In genomic region chr19:55741439-55741928, GRCm38 (mm10) we compare ENCODE assay signal across 8 mouse cellular contexts. TPM values are rescaled to one million over a fixed set of nuclear protein-coding genes. Genes with fewer than 3 reads are reported as not detected.
DNase-seq lines count a peak whose midpoint lies in the region; ATAC-seq and TF ChIP-seq lines count a peak whose summit lies in the region.

Gene Tcf7l2, plus strand, starts transcription at chr19:55741820.

- no peak for TF ChIP-seq POLR2A in cerebellum, adult 2 months (IDR thresholded peaks at IDR 0.05; ENCODE audit: borderline replicate concordance, insufficient read depth, low read length)

- peaks cover 5% of the 10 kb centered on the region for H3K9me3 ChIP-seq in G1E (replicated peaks)
- H3K9me3 ChIP-seq in hindbrain, embryonic 11.5 days (ENCODE audit: control insufficient read depth, low read length), result no peaks in the 10 kb centered on the region
- H3K9me3 ChIP-seq in lung, postnatal 0 days (ENCODE audit: low read length), result no peaks in the 10 kb centered on the region

- no peak within 1 kb of the TSS for H3K27ac ChIP-seq in cerebellum, adult 2 months (ENCODE audit: insufficient read depth, low read length)
- peak within 1 kb of the TSS; percentile 90 for H3K27ac ChIP-seq in hindbrain, embryonic 11.5 days (ENCODE audit: low read depth, low read length)
- peak within 1 kb of the TSS; percentile 91 for H3K27ac ChIP-seq in lung, postnatal 0 days (ENCODE audit: low read length)

- H3K4me1 ChIP-seq in G1E (ENCODE audit: insufficient read depth, low read depth, low read length), result peaks cover 23% of the 10 kb centered on the region
- H3K4me1 ChIP-seq in cerebellum, adult 2 months (ENCODE audit: control insufficient read depth, insufficient read depth, low read length), result no peaks in the 10 kb centered on the region
- H3K4me1 ChIP-seq in hindbrain, embryonic 11.5 days (replicated peaks; ENCODE audit: control insufficient read depth, insufficient read depth, low read length), result peaks cover 12% of the 10 kb centered on the region; the same call in 1 of the 2 replicates
- peaks cover 7% of the 10 kb centered on the region; the same call in 1 of the 2 replicates for H3K4me1 ChIP-seq in lung, postnatal 0 days (ENCODE audit: insufficient read depth, low read depth, low read length)

- ATAC-seq in G1E (ENCODE audit: extremely low read depth, insufficient number of reproducible peaks, low FRiP score, poor library complexity, severe bottlenecking), result peak; percentile 73
- ATAC-seq in hindbrain, embryonic 11.5 days (ENCODE audit: low FRiP score), result peak; percentile 91
- ATAC-seq in lung, postnatal 0 days, result peak; percentile 90

- TF ChIP-seq EP300 in lung, postnatal 0 days (IDR thresholded peaks at IDR 0.05), result no peak

- peaks cover 50% of the 10 kb centered on the region for H3K27me3 ChIP-seq in G1E (ENCODE audit: insufficient read depth, low read length)
- peaks cover 13% of the 10 kb centered on the region for H3K27me3 ChIP-seq in cerebellum, adult 2 months (ENCODE audit: control insufficient read depth, insufficient read depth, low read length)
- no peaks in the 10 kb centered on the region for H3K27me3 ChIP-seq in hindbrain, embryonic 11.5 days (ENCODE audit: control insufficient read depth, insufficient read depth, low read length)
- H3K27me3 ChIP-seq in lung, postnatal 0 days (replicated peaks; ENCODE audit: insufficient read depth, low read length), result no peaks in the 10 kb centered on the region

- H3K36me3 ChIP-seq in G1E (replicated peaks), result no peaks in the 10 kb centered on the region
- no peaks in the 10 kb centered on the region for H3K36me3 ChIP-seq in hindbrain, embryonic 11.5 days (ENCODE audit: control insufficient read depth, insufficient read depth, low read length)
- H3K36me3 ChIP-seq in lung, postnatal 0 days (ENCODE audit: insufficient read depth, low read length), result no peaks in the 10 kb centered on the region

- peak within 1 kb of the TSS; percentile 76 for H3K4me2 ChIP-seq in hindbrain, embryonic 11.5 days (replicated peaks; ENCODE audit: low read depth, low read length)
- H3K4me2 ChIP-seq in lung, postnatal 0 days (replicated peaks; ENCODE audit: low read depth, low read length), result peak within 1 kb of the TSS; percentile 92

- TF ChIP-seq CTCF in G1E (IDR thresholded peaks at IDR 0.05; ENCODE audit: low read depth, low read length), result no peak
- TF ChIP-seq CTCF in cerebellum, adult 2 months (IDR thresholded peaks at IDR 0.05; ENCODE audit: borderline replicate concordance, insufficient read depth, low read depth, low read length), result no peak
- TF ChIP-seq CTCF in lung, postnatal 0 days (IDR thresholded peaks at IDR 0.05), result no peak

- DNase-seq in G1E (ENCODE audit: low spot score), result peak; percentile 62
- DNase-seq in cerebellum, adult 2 months, result peak; percentile 39 to 42
- DNase-seq in frontal cortex, postnatal 10 days (ENCODE audit: low spot score in 2 of 2), result peak; percentile 68 to 72
- peak; percentile 94 for DNase-seq in hindbrain, embryonic 11.5 days (ENCODE audit: low spot score)
- peak; percentile 70 to 80 for DNase-seq in layer of hippocampus, postnatal 10 days (ENCODE audit: low spot score in 2 of 2)
- peak; percentile 98 for DNase-seq in lung, postnatal 0 days (ENCODE audit: low spot score)
- peak; percentile 77 for DNase-seq in ovary, postnatal 10 days (ENCODE audit: low spot score)
- peak; percentile 85 for DNase-seq in thymus, postnatal 0 days (ENCODE audit: low spot score)

- H3K4me3 ChIP-seq in G1E (ENCODE audit: low read depth, low read length), result peak within 1 kb of the TSS; percentile 72
- peak within 1 kb of the TSS; percentile 58 for H3K4me3 ChIP-seq in cerebellum, adult 2 months (replicated peaks; ENCODE audit: insufficient read depth, low read depth, low read length)
- peak within 1 kb of the TSS; percentile 81 for H3K4me3 ChIP-seq in hindbrain, embryonic 11.5 days (ENCODE audit: low read depth, low read length)
- H3K4me3 ChIP-seq in lung, postnatal 0 days (ENCODE audit: low read depth, low read length), result peak within 1 kb of the TSS; percentile 79

- peak within 1 kb of the TSS; percentile 93 for H3K9ac ChIP-seq in hindbrain, embryonic 11.5 days (ENCODE audit: low read depth, low read length)
- H3K9ac ChIP-seq in lung, postnatal 0 days (replicated peaks; ENCODE audit: low read depth), result peak within 1 kb of the TSS; percentile 95

- 2% methylated on average over 42 of the region's 42 CpGs for WGBS in cerebellum, adult 2 months
- WGBS in hindbrain, embryonic 11.5 days, result under 1% methylated on average over 33 of the region's 42 CpGs
- WGBS in lung, postnatal 0 days, result 3% methylated on average over 17 of the region's 42 CpGs

RNA-seq across cellular contexts. Expression of gene Tcf7l2, which starts in this region (rescaled TPM):
- total RNA-seq in G1E (2014; fragmentation: Nextera tagmentation) (16.9 and 18.5 TPM in 2 replicates), G1E (2017) (1.2 and 2.3 TPM in 2 replicates)
- polyA plus RNA-seq in G1E (2012), result 9.8 and 13.0 TPM in 2 replicates
- polyA plus RNA-seq in cerebellum, adult 2 months (2012; rRNA removed), result 17.5 and 23.3 TPM in 2 replicates
- 57.9 and 76.9 TPM in 2 replicates for polyA plus RNA-seq in hindbrain, embryonic 11.5 days (2014; fragmentation: Nextera tagmentation; extraction: Ambion mirVana)
- total RNA-seq in layer of hippocampus, postnatal 10 days (2021), result 10 to 100 TPM; 14.2 to 26.1 TPM
- 43.9 and 44.4 TPM in 2 replicates for polyA plus RNA-seq in lung, postnatal 0 days (2015; fragmentation: Nextera tagmentation; extraction: Ambion mirVana)
- 12.8 and 14.1 TPM in 2 replicates for polyA plus RNA-seq in thymus, postnatal 0 days (2015; fragmentation: Nextera tagmentation; extraction: Ambion mirVana)

Comparison
In these comparisons a context has a peak if more than half of its experiments do, and no peak if none do; other contexts are left out.
1. DNase-seq: peak in every context shown above with its lines; median percentile 98 in lung, postnatal 0 days; 94 in hindbrain, embryonic 11.5 days; 85 in thymus, postnatal 0 days; 77 in ovary, postnatal 10 days; 75 in layer of hippocampus, postnatal 10 days; 70 in frontal cortex, postnatal 10 days; 62 in G1E; 40 in cerebellum, adult 2 months.